Mouse (Mus musculus): ENCODE data around the gene Dst. TPM values are rescaled to one million over a fixed set of nuclear protein-coding genes. Genes with fewer than 3 reads are reported as not detected.

Dst gene
- polyA plus RNA-seq, 1 experiment from 2014 or later: 24.4 TPM

- H3K27ac ChIP-seq: no peak overlapping the region
- no peak for ATAC-seq (ENCODE audit: insufficient number of reproducible peaks, low FRiP score, low TSS enrichment, low read depth)
- no peaks in the 10 kb centered on the region for H3K4me1 ChIP-seq
- no peaks in the 10 kb centered on the region for H3K9me3 ChIP-seq
- WGBS: 90% methylated on average over 15 of the region's 15 CpGs
- H3K27me3 ChIP-seq: no peaks in the 10 kb centered on the region
- no peak overlapping the region for H3K9ac ChIP-seq
- no peak overlapping the region for H3K4me2 ChIP-seq
- peaks cover 71% of the 10 kb centered on the region for H3K36me3 ChIP-seq
- H3K4me3 ChIP-seq: no peak overlapping the region
Observed at GRCm38 (mm10) chr1:34174517-34174916, 266.5 kb downstream of the Dst start.

- WGBS: 79% methylated on average over 8 of the region's 8 CpGs
- H3K9me3 ChIP-seq: no peaks in the 10 kb centered on the region
- H3K4me2 ChIP-seq: no peak overlapping the region
- H3K9ac ChIP-seq: no peak overlapping the region
- no peak overlapping the region for H3K4me3 ChIP-seq
- peaks cover 72% of the 10 kb centered on the region for H3K36me3 ChIP-seq
- H3K4me1 ChIP-seq: no peaks in the 10 kb centered on the region
- H3K27me3 ChIP-seq: no peaks in the 10 kb centered on the region
- ATAC-seq (ENCODE audit: insufficient number of reproducible peaks, low FRiP score, low TSS enrichment, low read depth): no peak
- H3K27ac ChIP-seq: no peak overlapping the region
Observed at GRCm38 (mm10) chr1:34174961-34175360, 266.9 kb downstream of the Dst start.

GRCm38 (mm10) chr1:34178022-34178727 lies 270.1 kb downstream of the Dst start:
- Histone ChIP-seq H3K36me3 (peaks cover 71% of the 10 kb centered on the region), H3K27ac (no peak overlapping the region), H3K9me3 (no peaks in the 10 kb centered on the region), H3K9ac (no peak overlapping the region), H3K4me3 (no peak overlapping the region), H3K27me3 (no peaks in the 10 kb centered on the region), H3K4me2 (no peak overlapping the region), H3K4me1 (no peaks in the 10 kb centered on the region)
- no peak for ATAC-seq (ENCODE audit: insufficient number of reproducible peaks, low FRiP score, low TSS enrichment, low read depth)
- 91% methylated on average over 41 of the region's 41 CpGs for WGBS

DNA sequence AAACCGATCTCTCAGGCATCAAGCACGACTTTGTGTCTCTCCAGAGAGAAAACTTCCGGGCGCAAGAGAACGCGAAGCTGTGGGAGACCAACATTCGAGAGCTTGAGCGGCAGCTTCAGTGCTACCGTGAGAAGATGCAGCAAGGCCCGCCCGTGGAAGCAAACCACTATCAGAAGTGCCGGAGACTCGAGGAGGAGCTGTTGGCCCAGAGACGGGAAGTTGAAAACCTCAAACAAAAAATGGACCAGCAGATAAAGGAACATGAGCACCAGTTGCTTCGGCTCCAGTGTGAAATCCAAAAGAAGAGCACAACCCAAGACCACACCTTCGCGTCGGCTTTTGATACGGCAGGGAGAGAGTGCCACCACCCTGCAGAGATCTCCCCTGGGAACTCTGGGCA lies 271.7 kb downstream of the Dst start:
- Histone ChIP-seq H3K4me2 (no peak overlapping the region), H3K4me1 (no peaks in the 10 kb centered on the region), H3K27me3 (no peaks in the 10 kb centered on the region), H3K9me3 (no peaks in the 10 kb centered on the region), H3K36me3 (peaks cover 58% of the 10 kb centered on the region), H3K4me3 (no peak overlapping the region), H3K27ac (no peak overlapping the region), H3K9ac (no peak overlapping the region)
- WGBS: 95% methylated on average over 19 of the region's 19 CpGs
- ATAC-seq (ENCODE audit: insufficient number of reproducible peaks, low FRiP score, low TSS enrichment, low read depth): no peak

- no peak overlapping the region for H3K4me3 ChIP-seq
- no peak overlapping the region for H3K4me2 ChIP-seq
- peaks cover 51% of the 10 kb centered on the region for H3K36me3 ChIP-seq
- no peak overlapping the region for H3K27ac ChIP-seq
- H3K9ac ChIP-seq: no peak overlapping the region
- H3K27me3 ChIP-seq: no peaks in the 10 kb centered on the region
- ATAC-seq (ENCODE audit: insufficient number of reproducible peaks, low FRiP score, low TSS enrichment, low read depth): no peak
- 81% methylated on average over 24 of the region's 24 CpGs for WGBS
- no peaks in the 10 kb centered on the region for H3K4me1 ChIP-seq
- H3K9me3 ChIP-seq: no peaks in the 10 kb centered on the region
Observed at GRCm38 (mm10) chr1:34182406-34183249, 274.6 kb downstream of the Dst start.

GRCm38 (mm10) chr1:34183250-34183926 lies 275.4 kb downstream of the Dst start:
- no peaks in the 10 kb centered on the region for H3K4me1 ChIP-seq
- ATAC-seq (ENCODE audit: insufficient number of reproducible peaks, low FRiP score, low TSS enrichment, low read depth): no peak
- H3K27me3 ChIP-seq: no peaks in the 10 kb centered on the region
- no peak overlapping the region for H3K4me3 ChIP-seq
- H3K9ac ChIP-seq: no peak overlapping the region
- H3K36me3 ChIP-seq: peaks cover 43% of the 10 kb centered on the region
- H3K27ac ChIP-seq: no peak overlapping the region
- H3K4me2 ChIP-seq: no peak overlapping the region
- H3K9me3 ChIP-seq: no peaks in the 10 kb centered on the region
- 86% methylated on average over 12 of the region's 12 CpGs for WGBS

GRCm38 (mm10) chr1:34184266-34184665 lies 276.2 kb downstream of the Dst start:
- no peak for ATAC-seq (ENCODE audit: insufficient number of reproducible peaks, low FRiP score, low TSS enrichment, low read depth)
- peaks cover 34% of the 10 kb centered on the region for H3K36me3 ChIP-seq
- H3K27me3 ChIP-seq: no peaks in the 10 kb centered on the region
- no peaks in the 10 kb centered on the region for H3K9me3 ChIP-seq
- no peak overlapping the region for H3K9ac ChIP-seq
- H3K4me2 ChIP-seq: no peak overlapping the region
- no peak overlapping the region for H3K4me3 ChIP-seq
- 35% methylated on average over 6 of the region's 6 CpGs for WGBS
- no peak overlapping the region for H3K27ac ChIP-seq
- no peaks in the 10 kb centered on the region for H3K4me1 ChIP-seq

DNA sequence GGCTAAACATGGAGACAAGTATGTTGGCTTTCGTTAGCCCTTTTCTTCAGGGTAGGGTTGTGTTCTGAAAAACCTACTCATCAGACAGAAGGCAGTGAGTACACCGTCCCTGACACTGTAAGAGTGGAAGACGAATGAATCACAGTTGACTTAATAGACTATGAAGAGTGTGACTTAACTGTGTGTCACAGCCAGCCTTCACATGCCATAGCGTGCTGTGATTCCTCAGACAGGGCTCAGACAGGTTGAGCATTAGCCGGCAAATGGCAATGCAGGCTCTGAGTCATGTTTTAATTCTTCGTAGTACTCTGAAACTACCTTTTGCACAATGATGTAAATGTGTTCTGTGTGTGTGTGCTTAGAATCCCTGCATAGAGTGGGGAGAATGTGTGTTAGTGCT lies 278.0 kb downstream of the Dst start:
- H3K36me3 ChIP-seq: peaks cover 29% of the 10 kb centered on the region
- no peaks in the 10 kb centered on the region for H3K27me3 ChIP-seq
- WGBS: 84% methylated on average over 6 of the region's 6 CpGs
- H3K9me3 ChIP-seq: no peaks in the 10 kb centered on the region
- no peak overlapping the region for H3K4me2 ChIP-seq
- ATAC-seq (ENCODE audit: insufficient number of reproducible peaks, low FRiP score, low TSS enrichment, low read depth): no peak
- no peak overlapping the region for H3K4me3 ChIP-seq
- no peaks in the 10 kb centered on the region for H3K4me1 ChIP-seq
- no peak overlapping the region for H3K27ac ChIP-seq
- H3K9ac ChIP-seq: no peak overlapping the region

GRCm38 (mm10) chr1:34187501-34187900 lies 279.5 kb downstream of the Dst start:
- 52% methylated on average over 5 of the region's 5 CpGs for WGBS
- no peak for ATAC-seq (ENCODE audit: insufficient number of reproducible peaks, low FRiP score, low TSS enrichment, low read depth)
- H3K9me3 ChIP-seq: no peaks in the 10 kb centered on the region

DNA sequence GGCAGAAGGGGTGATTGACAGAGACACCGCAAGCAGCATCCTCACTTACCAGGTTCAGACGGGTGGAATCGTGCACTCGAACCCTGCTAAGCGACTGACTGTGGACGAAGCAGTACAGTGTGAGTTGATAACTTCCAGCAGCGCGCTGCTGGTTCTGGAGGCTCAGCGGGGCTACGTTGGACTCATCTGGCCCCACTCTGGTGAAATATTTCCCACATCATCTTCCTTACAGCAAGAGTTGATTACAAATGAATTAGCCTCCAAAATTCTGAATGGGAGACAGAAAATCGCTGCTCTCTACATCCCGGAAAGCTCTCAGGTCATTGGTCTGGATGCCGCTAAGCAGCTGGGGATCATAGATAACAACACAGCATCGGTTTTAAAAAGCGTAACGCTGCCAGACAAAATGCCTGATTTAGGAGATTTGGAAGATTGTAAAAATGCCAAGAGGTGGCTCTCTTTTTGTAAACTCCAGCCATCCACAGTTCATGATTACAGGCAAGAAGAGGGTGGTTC lies 280.8 kb downstream of the Dst start:
- Histone ChIP-seq H3K4me1 (no peaks in the 10 kb centered on the region), H3K9ac (no peak overlapping the region), H3K27me3 (no peaks in the 10 kb centered on the region), H3K27ac (no peak overlapping the region), H3K36me3 (peaks cover 36% of the 10 kb centered on the region), H3K9me3 (no peaks in the 10 kb centered on the region), H3K4me3 (no peak overlapping the region), H3K4me2 (no peak overlapping the region)
- 89% methylated on average over 16 of the region's 16 CpGs for WGBS
- no peak for ATAC-seq (ENCODE audit: insufficient number of reproducible peaks, low FRiP score, low TSS enrichment, low read depth)

More at GRCm38 (mm10) chr1:34187501-34187900, 279.5 kb downstream of the Dst start:
- Histone ChIP-seq H3K36me3 (peaks cover 29% of the 10 kb centered on the region), H3K27me3 (no peaks in the 10 kb centered on the region), H3K4me1 (no peaks in the 10 kb centered on the region), H3K9ac (no peak overlapping the region), H3K27ac (no peak overlapping the region), H3K4me3 (no peak overlapping the region), H3K4me2 (no peak overlapping the region)

DNA sequence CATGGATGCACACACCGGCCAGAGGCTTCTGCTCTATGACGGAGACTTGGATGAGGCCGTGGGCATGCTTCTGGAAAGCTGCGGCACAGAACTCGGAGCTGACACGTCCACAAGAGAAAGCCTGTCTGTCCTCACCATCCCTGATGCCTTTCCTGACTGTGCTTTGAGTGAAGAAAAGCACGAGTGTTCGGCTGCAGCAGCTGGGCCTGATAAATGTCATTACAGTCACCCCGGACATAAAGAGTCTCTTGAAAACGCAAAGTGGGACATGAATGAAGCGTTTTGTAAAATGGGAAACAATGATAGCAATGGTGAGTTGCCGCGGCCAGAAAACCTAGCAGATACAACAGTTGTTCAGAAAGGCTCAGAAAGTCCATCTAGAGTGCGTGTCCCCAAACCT lies 281.3 kb downstream of the Dst start:
- no peak overlapping the region for H3K9ac ChIP-seq
- H3K27me3 ChIP-seq: no peaks in the 10 kb centered on the region
- 86% methylated on average over 14 of the region's 14 CpGs for WGBS
- H3K4me1 ChIP-seq: no peaks in the 10 kb centered on the region
- peaks cover 36% of the 10 kb centered on the region for H3K36me3 ChIP-seq
- no peaks in the 10 kb centered on the region for H3K9me3 ChIP-seq
- no peak overlapping the region for H3K27ac ChIP-seq
- no peak overlapping the region for H3K4me2 ChIP-seq
- ATAC-seq (ENCODE audit: insufficient number of reproducible peaks, low FRiP score, low TSS enrichment, low read depth): no peak
- H3K4me3 ChIP-seq: no peak overlapping the region

DNA sequence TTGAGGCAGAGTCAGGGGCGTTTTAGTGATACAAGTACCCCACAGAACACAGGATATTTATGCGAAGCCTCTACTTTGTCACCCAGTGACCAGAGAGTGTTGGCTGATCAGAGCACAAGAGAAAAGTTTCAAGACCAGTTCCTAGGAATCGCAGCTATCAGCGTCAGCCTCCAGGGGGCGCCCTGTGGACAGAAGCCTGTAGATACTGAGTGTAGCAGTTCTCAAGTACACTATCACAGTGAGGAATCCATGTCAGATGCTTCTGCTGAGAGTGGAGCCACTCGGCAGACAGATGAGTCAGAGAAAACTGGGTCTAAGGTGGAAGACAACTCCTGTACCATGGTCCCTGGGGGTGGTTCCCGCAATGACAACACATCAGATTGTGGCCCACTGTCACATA lies 281.9 kb downstream of the Dst start:
- Histone ChIP-seq H3K9ac (no peak overlapping the region), H3K4me1 (no peaks in the 10 kb centered on the region), H3K27me3 (no peaks in the 10 kb centered on the region), H3K4me3 (no peak overlapping the region), H3K36me3 (peaks cover 36% of the 10 kb centered on the region), H3K4me2 (no peak overlapping the region), H3K9me3 (no peaks in the 10 kb centered on the region), H3K27ac (no peak overlapping the region)
- ATAC-seq (ENCODE audit: insufficient number of reproducible peaks, low FRiP score, low TSS enrichment, low read depth): no peak
- 66% methylated on average over 7 of the region's 7 CpGs for WGBS
